Mouse (Mus musculus) heart, postnatal 25 days (tissue): ENCODE results near the gene Letmd1. TPM values are rescaled to one million over a fixed set of nuclear protein-coding genes. Genes with fewer than 3 reads are reported as not detected.
A peak's percentile ranks its signal among the peaks of the same experiment; 100 is the strongest.

Experiments
- DNase-seq: peaks from one replicate; pipeline ENCODE4 v3.0.0; 2022; ENCODE audit warnings: low spot score
- intact Hi-C: fragments of 180-260 bp; cut with DNase I; formaldehyde crosslinking; loops from one replicate; pipeline ENCODE4 v1.15.1; 2025
- total RNA-seq, 2 experiments: library from RNA; stranded (reverse); gene quantifications; 2 replicates each; pipeline ENCODE4 v1.2.3; 2021

The Letmd1 gene
- total RNA-seq, 2 experiments from 2014 or later, result 13.6 to 14.6 TPM

GRCm38 (mm10) chr15:100448572-100448971 lies 20.3 kb upstream of the Letmd1 start:
- intact Hi-C loops, result no loop called here

GRCm38 (mm10) chr15:100449495-100449894 lies 19.3 kb upstream of the Letmd1 start:
- intact Hi-C loops, result no loop called here
- DNase-seq, result no peak

More at GRCm38 (mm10) chr15:100448572-100448971, 20.3 kb upstream of the Letmd1 start:
- no peak for DNase-seq

- DNase-seq, result peak; percentile 33
- intact Hi-C loops, result no loop called here
Measured at GRCm38 (mm10) chr15:100451245-100451644, 17.6 kb upstream of the Letmd1 start.

GRCm38 (mm10) chr15:100452486-100452885 lies 16.3 kb upstream of the Letmd1 start:
- no peak for DNase-seq
- intact Hi-C loops, result no loop called here

GRCm38 (mm10) chr15:100456356-100456991 lies 12.3 kb upstream of the Letmd1 start:
- no peak for DNase-seq
- intact Hi-C loops, result loop anchor here (2.0 to 5.0 kb wide), 4 partner anchors 34 to 434 kb away; partner anchors contain the start of gene Gm5475

- intact Hi-C loops, result loop anchor here (2.0 to 5.0 kb wide), 4 partner anchors 35 to 435 kb away; partner anchors contain the start of gene Gm5475
- DNase-seq, result no peak
Measured at GRCm38 (mm10) chr15:100457340-100457739, 11.5 kb upstream of the Letmd1 start.

- intact Hi-C loops, result loop anchor here (5.0 kb wide), 3 partner anchors 36 to 196 kb away; partner anchors contain the start of gene Gm5475
- DNase-seq, result no peak
Measured at GRCm38 (mm10) chr15:100458055-100458454, 10.8 kb upstream of the Letmd1 start.

- DNase-seq, result no peak
- intact Hi-C loops, result no loop called here
Measured at GRCm38 (mm10) chr15:100460942-100461341, 7.9 kb upstream of the Letmd1 start.

GRCm38 (mm10) chr15:100461646-100462045 lies 7.2 kb upstream of the Letmd1 start:
- no peak for DNase-seq
- intact Hi-C loops, result no loop called here

- no peak for DNase-seq
- intact Hi-C loops, result no loop called here
Measured at GRCm38 (mm10) chr15:100462086-100462485, 6.7 kb upstream of the Letmd1 start.

- intact Hi-C loops, result loop anchor here (2.0 kb wide), 1 partner anchor 219 kb away; no protein-coding TSS in a partner anchor
- no peak for DNase-seq
Measured at GRCm38 (mm10) chr15:100463712-100464111, 5.1 kb upstream of the Letmd1 start.

GRCm38 (mm10) chr15:100465432-100465831 lies 3.4 kb upstream of the Letmd1 start:
- intact Hi-C loops, result loop anchor here (2.0 kb wide), 1 partner anchor 217 kb away; no protein-coding TSS in a partner anchor
- DNase-seq, result no peak

- DNase-seq, result no peak
- intact Hi-C loops, result no loop called here
Measured at GRCm38 (mm10) chr15:100467738-100468137, 1.1 kb upstream of the Letmd1 start.

GRCm38 (mm10) chr15:100469189-100469545 lies 344 bp downstream of the Letmd1 start:
- intact Hi-C loops, result no loop called here
- DNase-seq, result no peak

GRCm38 (mm10) chr15:100470037-100470436 lies 1.2 kb downstream of the Letmd1 start:
- intact Hi-C loops, result loop anchor here (2.0 kb wide), 1 partner anchor 23 kb away; no protein-coding TSS in a partner anchor
- no peak for DNase-seq

- intact Hi-C loops, result no loop called here
Measured at GRCm38 (mm10) chr15:100473926-100474503, 5.2 kb downstream of the Letmd1 start.

GRCm38 (mm10) chr15:100478351-100478750 lies 9.5 kb downstream of the Letmd1 start:
- intact Hi-C loops, result no loop called here
- DNase-seq, result no peak

More at GRCm38 (mm10) chr15:100473926-100474503, 5.2 kb downstream of the Letmd1 start:
- DNase-seq, result no peak

- intact Hi-C loops, result no loop called here
Measured at GRCm38 (mm10) chr15:100478925-100479324, 10.1 kb downstream of the Letmd1 start.

GRCm38 (mm10) chr15:100485576-100485975 lies 16.8 kb downstream of the Letmd1 start:
- DNase-seq, result no peak
- intact Hi-C loops, result no loop called here

More at GRCm38 (mm10) chr15:100478925-100479324, 10.1 kb downstream of the Letmd1 start:
- no peak for DNase-seq

GRCm38 (mm10) chr15:100486450-100486849 lies 17.6 kb downstream of the Letmd1 start:
- DNase-seq, result no peak
- intact Hi-C loops, result no loop called here

- intact Hi-C loops, result no loop called here
- no peak for DNase-seq
Measured at GRCm38 (mm10) chr15:100487050-100487449, 18.2 kb downstream of the Letmd1 start.
